Mouse (Mus musculus): ENCODE results near the gene Ceacam2.

- no peak for TF ChIP-seq CTCF (IDR thresholded peaks at IDR 0.05; ENCODE audit: control insufficient read depth, insufficient read depth, insufficient read length)
- TF ChIP-seq CEBPB (IDR thresholded peaks at IDR 0.05; ENCODE audit: low read depth) = no peak
These were observed 29.1 kb upstream of the Ceacam2 start for GRCm38 (mm10) chr7:25568721-25569120.
